Mouse (Mus musculus) kidney, embryonic 16.5 days (tissue): ENCODE results near the gene Ddost. TPM values are rescaled to one million over a fixed set of nuclear protein-coding genes. Genes with fewer than 3 reads are reported as not detected.
"Not testable (repeated sequence)": the region's sequence is repeated elsewhere in the genome, so short reads cannot be mapped to it uniquely, and the experiment has no call there.

Experiments used
- ATAC-seq: fragments of 200-750 bp; cut with Nextera tagmentation; 2 replicates; pipeline ENCODE4 v1.8.0; 2017; ENCODE audit warnings: moderate TSS enrichment; ENCODE audit not compliant: low FRiP score, low TSS enrichment
- H3K27ac ChIP-seq: fragments of 300-500 bp; sonication (generic); 2 replicates; pipeline ENCODE4 v1.5.1; 2014; ENCODE audit warnings: low read length
- H3K27me3 ChIP-seq: fragments of 300-500 bp; sonication (generic); 2 replicates; pipeline ENCODE4 v1.6.1; 2014; ENCODE audit warnings: low read length, control low read depth, mixed read lengths; ENCODE audit not compliant: insufficient read depth
- H3K36me3 ChIP-seq: fragments of 300-500 bp; sonication (generic); 2 replicates; pipeline ENCODE4 v1.6.1; 2014; ENCODE audit warnings: low read length, control low read depth, mixed read lengths; ENCODE audit not compliant: insufficient read depth
- H3K4me1 ChIP-seq: fragments of 300-500 bp; sonication (generic); 2 replicates; pipeline ENCODE4 v1.6.1; 2014; ENCODE audit warnings: low read length, control low read depth, mixed read lengths; ENCODE audit not compliant: insufficient read depth
- H3K4me2 ChIP-seq: fragments of 300-500 bp; sonication (generic); replicated peaks from 2 replicates; pipeline ENCODE4 v1.6.1; 2014; ENCODE audit warnings: low read depth, low read length
- H3K4me3 ChIP-seq: fragments of 300-500 bp; sonication (generic); 2 replicates; pipeline ENCODE4 v1.5.1; 2014; ENCODE audit warnings: mild to moderate bottlenecking, low read length
- H3K9ac ChIP-seq: fragments of 300-500 bp; sonication (generic); replicated peaks from 2 replicates; pipeline ENCODE4 v1.6.1; 2014; ENCODE audit warnings: low read length
- H3K9me3 ChIP-seq: fragments of 300-500 bp; sonication (generic); 2 replicates; pipeline ENCODE4 v1.6.1; 2016; ENCODE audit warnings: low read length, control low read depth
- WGBS: fragments of 180-500 bp; shearing (Covaris S2); extraction: QIAGEN DNeasy Blood & Tissue Kit; methylation state at CpG from one replicate; pipeline ENCODE4 v1.1.7; 2014; 5-methylcytosine and 5-hydroxymethylcytosine counted together
- polyA plus RNA-seq: library from polyadenylated mRNA; unstranded; fragments of >200 nt; fragmentation: Nextera tagmentation; extraction: Ambion mirVana; gene quantifications from 2 replicates; pipeline ENCODE4 v1.2.1, GENCODE M21; 2015

The Ddost gene
- polyA plus RNA-seq, 1 experiment from 2014 or later, result 438 TPM

- H3K4me1 ChIP-seq, result no peaks in the 10 kb centered on the region
- H3K27me3 ChIP-seq, result no peaks in the 10 kb centered on the region
- no peak overlapping the region for H3K4me3 ChIP-seq
- no peak overlapping the region for H3K4me2 ChIP-seq
- no peak overlapping the region for H3K9ac ChIP-seq
- no peak for ATAC-seq
- H3K27ac ChIP-seq, result no peak overlapping the region
- H3K9me3 ChIP-seq, result peaks cover 2% of the 10 kb centered on the region; the same call in 1 of the 2 replicates
- WGBS, result 83% methylated on average over 7 of the region's 7 CpGs
- H3K36me3 ChIP-seq, result peaks cover 8% of the 10 kb centered on the region
These were observed 17.0 kb downstream of the Ddost start for GRCm38 (mm10) chr4:138321488-138321887.

- 84% methylated on average over 4 of the region's 4 CpGs for WGBS
- no peak overlapping the region for H3K4me3 ChIP-seq
- no peaks in the 10 kb centered on the region for H3K9me3 ChIP-seq
- ATAC-seq, result no peak
- H3K27me3 ChIP-seq, result no peaks in the 10 kb centered on the region
- H3K4me1 ChIP-seq, result no peaks in the 10 kb centered on the region
- H3K9ac ChIP-seq, result no peak overlapping the region
- H3K4me2 ChIP-seq, result no peak overlapping the region
- no peak overlapping the region for H3K27ac ChIP-seq
- no peaks in the 10 kb centered on the region for H3K36me3 ChIP-seq
These were observed 18.2 kb downstream of the Ddost start for GRCm38 (mm10) chr4:138322692-138323091.

- WGBS, result 76% methylated on average over 4 of the region's 4 CpGs
- Histone ChIP-seq H3K9ac (no peak overlapping the region), H3K27me3 (no peaks in the 10 kb centered on the region), H3K4me1 (no peaks in the 10 kb centered on the region), H3K9me3 (no peaks in the 10 kb centered on the region), H3K4me2 (no peak overlapping the region), H3K27ac (no peak overlapping the region), H3K36me3 (no peaks in the 10 kb centered on the region), H3K4me3 (no peak overlapping the region)
- no peak for ATAC-seq
These were observed 19.2 kb downstream of the Ddost start for GRCm38 (mm10) chr4:138323753-138324152.

GRCm38 (mm10) chr4:138324451-138324850 is 19.9 kb downstream of the Ddost start:
- no peak overlapping the region for H3K4me3 ChIP-seq
- no peak overlapping the region for H3K9ac ChIP-seq
- no peak overlapping the region for H3K4me2 ChIP-seq
- no peaks in the 10 kb centered on the region for H3K36me3 ChIP-seq
- no peaks in the 10 kb centered on the region for H3K4me1 ChIP-seq
- 92% methylated on average over 3 of the region's 3 CpGs for whole genome bisulfite sequencing
- H3K27ac ChIP-seq, result no peak overlapping the region
- no peaks in the 10 kb centered on the region for H3K27me3 ChIP-seq
- H3K9me3 ChIP-seq, result no peaks in the 10 kb centered on the region
- no peak for ATAC-seq

- Histone ChIP-seq H3K4me2 (peak overlapping the region; percentile 56), H3K9ac (peak overlapping the region; percentile 95), H3K27ac (peak overlapping the region; percentile 96), H3K36me3 (no peaks in the 10 kb centered on the region), H3K9me3 (no peaks in the 10 kb centered on the region), H3K27me3 (no peaks in the 10 kb centered on the region), H3K4me3 (peak overlapping the region; percentile 70), H3K4me1 (no peaks in the 10 kb centered on the region)
- WGBS, result under 1% methylated on average over 45 of the region's 45 CpGs
- peak; percentile 93 for ATAC-seq
These were observed 21.0 kb downstream of the Ddost start for GRCm38 (mm10) chr4:138325466-138326076.

GRCm38 (mm10) chr4:138326077-138326695 is 21.7 kb downstream of the Ddost start, which contains the start of gene Pink1:
TSS of gene Pink1 (minus strand) at chr4:138326307.
- Histone ChIP-seq H3K4me1 (no peaks in the 10 kb centered on the region), H3K27me3 (no peaks in the 10 kb centered on the region), H3K9ac (peak within 1 kb of the TSS; percentile 95), H3K27ac (peak within 1 kb of the TSS; percentile 96), H3K4me3 (peak within 1 kb of the TSS; percentile 70), H3K36me3 (no peaks in the 10 kb centered on the region), H3K4me2 (peak within 1 kb of the TSS; percentile 56), H3K9me3 (no peaks in the 10 kb centered on the region)
- peak; percentile 84 for ATAC-seq
- WGBS, result 4% methylated on average over 36 of the region's 41 CpGs

GRCm38 (mm10) chr4:138327155-138327554 is 22.6 kb downstream of the Ddost start:
- H3K27ac ChIP-seq, H3K4me1 ChIP-seq, H3K36me3 ChIP-seq, H3K27me3 ChIP-seq, H3K9ac ChIP-seq, H3K4me2 ChIP-seq, H3K9me3 ChIP-seq, ATAC-seq, H3K4me3 ChIP-seq: not testable (repeated sequence)
- 53% methylated on average over 7 of the region's 12 CpGs for WGBS

- Histone ChIP-seq H3K4me3 (peak overlapping the region; percentile 34), H3K9me3 (no peaks in the 10 kb centered on the region), H3K27me3 (no peaks in the 10 kb centered on the region), H3K27ac (0 out of 2 replicates have a peak overlapping the region, but pooled peaks have one; percentile 35), H3K36me3 (no peaks in the 10 kb centered on the region), H3K9ac (peak overlapping the region; percentile 36; the same call in 1 of the 2 replicates), H3K4me2 (peak overlapping the region; percentile 49), H3K4me1 (no peaks in the 10 kb centered on the region)
- WGBS, result 70% methylated on average over 7 of the region's 7 CpGs
- no peak for ATAC-seq
These were observed 23.5 kb downstream of the Ddost start for GRCm38 (mm10) chr4:138327891-138328470.

- Histone ChIP-seq H3K4me3 (no peak overlapping the region), H3K36me3 (no peaks in the 10 kb centered on the region), H3K9me3 (no peaks in the 10 kb centered on the region), H3K4me1 (no peaks in the 10 kb centered on the region), H3K4me2 (no peak overlapping the region), H3K27ac (no peak overlapping the region), H3K9ac (no peak overlapping the region), H3K27me3 (no peaks in the 10 kb centered on the region)
- no peak for ATAC-seq
- 20% methylated on average over 15 of the region's 15 CpGs for WGBS
These were observed 25.7 kb downstream of the Ddost start for GRCm38 (mm10) chr4:138330264-138330671.

- Histone ChIP-seq H3K36me3 (no peaks in the 10 kb centered on the region), H3K9me3 (no peaks in the 10 kb centered on the region), H3K27ac (no peak overlapping the region), H3K4me1 (no peaks in the 10 kb centered on the region), H3K4me3 (no peak overlapping the region), H3K9ac (no peak overlapping the region), H3K4me2 (no peak overlapping the region), H3K27me3 (no peaks in the 10 kb centered on the region)
- WGBS, result 85% methylated on average over 9 of the region's 9 CpGs
- ATAC-seq, result no peak
These were observed 27.1 kb downstream of the Ddost start for GRCm38 (mm10) chr4:138331647-138332046.
